Mouse (Mus musculus): ENCODE measurements around the gene Anapc15-ps. TPM values are rescaled to one million over a fixed set of nuclear protein-coding genes. Genes with fewer than 3 reads are reported as not detected.

Gene Anapc15-ps
- polyA plus RNA-seq, 1 experiment from 2014 or later, result not detected

Other genes with a start within 250 kb of the Anapc15-ps start
- 334 and 466 TPM in 2 replicates for gene Mrpl42, start 171.5 kb downstream of the Anapc15-ps start, polyA plus RNA-seq (2014; fragmentation: Nextera tagmentation; extraction: Ambion mirVana)
- gene Ube2n, start 158.3 kb downstream of the Anapc15-ps start, polyA plus RNA-seq (2014; fragmentation: Nextera tagmentation; extraction: Ambion mirVana), result 403 and 409 TPM in 2 replicates
- gene Nudt4, start 109.3 kb downstream of the Anapc15-ps start, polyA plus RNA-seq (2014; fragmentation: Nextera tagmentation; extraction: Ambion mirVana), result 97.8 and 143 TPM in 2 replicates
- gene Gm33543, start 169.5 kb upstream of the Anapc15-ps start, polyA plus RNA-seq (2014; fragmentation: Nextera tagmentation; extraction: Ambion mirVana), result not detected in 2 replicates